Mouse (Mus musculus) liver, embryonic 14.5 days (tissue): ENCODE measurements at regions not wholly inside any gene's neighbourhood (a gene's known extent, or its start where the extent isn't known, plus 50 kb on each side); places are given as distances from the start of the nearest gene placed in this dataset.

Source experiments
- CTCF ChIP-seq: IDR thresholded peaks from 2 replicates; pipeline ENCODE4 v1.5.1; 2016; ENCODE audit warnings: antibody characterized with exemption, low read depth, control low read depth
- EP300 ChIP-seq: IDR thresholded peaks from 2 replicates; pipeline ENCODE4 v1.6.1; 2016; ENCODE audit warnings: antibody characterized with exemption, low read depth

- TF ChIP-seq CTCF: no peak
- no peak for TF ChIP-seq EP300
These were observed 430.7 kb upstream of the Nrsn1 start for GRCm38 (mm10) chr13:25700965-25701364.
